Mouse (Mus musculus) heart, embryonic 12.5 days (tissue): Measurements from ENCODE around the gene Gal. TPM values are rescaled to one million over a fixed set of nuclear protein-coding genes. Genes with fewer than 3 reads are reported as not detected.

ENCODE experiments used
- ATAC-seq: fragments of 200-750 bp; cut with Nextera tagmentation; 2 replicates; pipeline ENCODE4 v1.8.0; 2017; ENCODE audit warnings: moderate TSS enrichment, moderate library complexity; ENCODE audit not compliant: insufficient number of reproducible peaks, low FRiP score
- H3K27ac ChIP-seq: fragments of 300-500 bp; sonication (generic); 2 replicates; pipeline ENCODE4 v1.5.1; 2016; ENCODE audit warnings: mild to moderate bottlenecking, moderate library complexity; ENCODE audit not compliant: poor library complexity, severe bottlenecking
- H3K27me3 ChIP-seq: fragments of 300-500 bp; sonication (generic); replicated peaks from 2 replicates; pipeline ENCODE4 v1.6.1; 2016; ENCODE audit warnings: mild to moderate bottlenecking, moderate library complexity
- H3K36me3 ChIP-seq: fragments of 300-500 bp; sonication (generic); 2 replicates; pipeline ENCODE4 v1.6.1; 2016; ENCODE audit warnings: mild to moderate bottlenecking, moderate library complexity
- H3K4me1 ChIP-seq: fragments of 300-500 bp; sonication (generic); replicated peaks from 2 replicates; pipeline ENCODE4 v1.6.1; 2016; ENCODE audit warnings: mild to moderate bottlenecking
- H3K4me2 ChIP-seq: fragments of 300-500 bp; sonication (generic); 2 replicates; pipeline ENCODE4 v1.6.1; 2016; ENCODE audit warnings: mild to moderate bottlenecking, moderate library complexity
- H3K4me3 ChIP-seq: fragments of 300-500 bp; sonication (generic); 2 replicates; pipeline ENCODE4 v1.5.1; 2016; ENCODE audit warnings: mild to moderate bottlenecking
- H3K9ac ChIP-seq: fragments of 300-500 bp; sonication (generic); 2 replicates; pipeline ENCODE4 v1.6.1; 2016; ENCODE audit warnings: mild to moderate bottlenecking, moderate library complexity
- H3K9me3 ChIP-seq: fragments of 300-500 bp; sonication (generic); replicated peaks from 2 replicates; pipeline ENCODE4 v1.6.1; 2016; ENCODE audit warnings: mild to moderate bottlenecking, moderate library complexity
- WGBS: fragments of 180-500 bp; shearing (Covaris S2); methylation state at CpG from one replicate; pipeline ENCODE4 v1.1.7; 2016; 5-methylcytosine and 5-hydroxymethylcytosine counted together
- polyA plus RNA-seq: library from polyadenylated mRNA; unstranded; fragments of >200 nt; fragmentation: Nextera tagmentation; extraction: Ambion mirVana; gene quantifications from 2 replicates; pipeline ENCODE4 v1.2.1, GENCODE M21; 2016

Gal gene
- polyA plus RNA-seq, 1 experiment from 2014 or later = 8.1 TPM

DNA sequence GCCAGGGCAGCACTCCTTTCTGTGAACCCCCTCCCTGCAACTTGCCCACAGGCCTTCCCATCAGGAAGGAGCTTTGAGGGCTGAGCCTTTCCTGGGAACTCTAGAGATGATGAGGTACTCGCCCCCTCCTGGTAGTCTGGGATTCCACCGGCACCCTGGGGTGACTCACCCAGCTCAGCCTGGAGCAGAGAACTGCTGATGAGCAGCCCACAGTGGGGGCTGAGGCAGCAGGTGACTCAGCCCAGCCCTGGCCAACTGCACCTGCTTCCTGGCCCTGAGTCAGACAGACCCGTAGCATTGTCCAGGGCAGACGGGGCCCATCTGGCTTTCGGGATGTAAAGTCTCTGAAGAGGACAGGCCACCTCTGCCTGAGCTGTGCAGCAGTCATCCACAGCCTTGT is 4.9 kb upstream of the Gal start:
- Histone ChIP-seq H3K36me3 (no peaks in the 10 kb centered on the region), H3K27me3 (peaks cover 30% of the 10 kb centered on the region), H3K4me3 (no peak overlapping the region), H3K9me3 (peaks cover 5% of the 10 kb centered on the region; the same call in 1 of the 2 replicates), H3K4me2 (no peak overlapping the region), H3K27ac (no peak overlapping the region), H3K4me1 (peaks cover 7% of the 10 kb centered on the region), H3K9ac (no peak overlapping the region)
- ATAC-seq = no peak; the same call in 1 of the 2 replicates
- WGBS = 60% methylated on average over 5 of the region's 5 CpGs

DNA sequence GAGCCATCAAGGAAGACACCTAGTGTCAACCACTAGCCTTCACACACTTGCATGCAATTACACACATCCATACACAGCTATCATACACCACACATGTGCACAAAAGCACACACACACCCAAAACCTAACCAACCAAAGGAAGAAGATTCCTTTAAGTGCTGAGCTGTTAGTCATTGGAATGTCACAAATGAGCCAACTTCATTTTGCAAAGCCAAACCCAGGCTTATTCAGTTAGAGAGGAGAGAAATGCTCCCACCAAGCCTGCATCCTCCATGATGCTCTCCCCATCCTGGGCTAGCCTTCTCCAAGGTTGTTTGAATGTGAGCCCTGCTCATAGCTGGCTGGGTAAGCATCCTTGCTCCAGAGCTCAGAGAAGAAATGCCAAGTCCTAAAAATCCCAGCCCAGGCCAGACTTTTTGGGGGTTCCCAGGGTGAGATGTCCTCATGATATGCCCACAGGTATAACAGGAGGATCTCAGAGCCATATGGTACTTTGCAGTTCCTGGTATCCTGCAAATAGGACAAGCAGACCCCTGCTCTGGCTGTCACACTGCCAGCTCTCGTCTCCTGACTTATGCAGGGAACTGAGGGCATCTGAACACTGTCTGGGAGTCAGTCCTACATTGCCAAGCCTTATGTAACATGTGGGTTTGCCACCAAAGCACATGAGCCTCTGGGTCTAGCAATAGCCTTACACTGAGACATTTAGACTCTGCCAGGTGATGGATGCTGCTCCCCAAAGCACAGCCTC is 8.6 kb downstream of the Gal start:
- H3K9me3 ChIP-seq = peaks cover 3% of the 10 kb centered on the region; the same call in 1 of the 2 replicates
- no peaks in the 10 kb centered on the region for H3K36me3 ChIP-seq
- peaks cover 26% of the 10 kb centered on the region for H3K27me3 ChIP-seq
- no peak overlapping the region for H3K27ac ChIP-seq
- WGBS = 53% methylated on average over 1 of the region's 1 CpGs
- no peak for ATAC-seq
- H3K4me1 ChIP-seq = peaks cover 17% of the 10 kb centered on the region
- no peak overlapping the region for H3K4me3 ChIP-seq
- no peak overlapping the region for H3K4me2 ChIP-seq
- no peak overlapping the region for H3K9ac ChIP-seq

DNA sequence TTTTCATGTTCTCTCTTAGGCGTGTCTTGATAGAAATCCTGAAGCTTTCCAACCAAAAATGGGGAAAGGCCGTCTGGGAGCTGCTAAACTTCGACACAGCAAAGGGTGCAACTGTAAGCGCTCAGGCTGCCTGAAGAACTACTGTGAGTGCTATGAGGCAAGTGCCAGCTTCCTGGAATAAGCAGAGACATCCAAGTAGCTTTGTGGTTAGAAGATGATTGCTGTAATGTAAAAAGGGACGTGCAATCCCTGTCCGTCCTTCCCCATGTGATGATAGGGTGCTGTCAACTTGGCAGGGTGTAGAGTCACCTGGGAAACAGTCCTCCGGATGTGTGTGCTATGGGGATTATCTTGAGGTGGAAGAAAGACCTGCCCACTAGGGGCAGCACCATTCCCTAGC is 10.3 kb downstream of the Gal start:
- 82% methylated on average over 7 of the region's 7 CpGs for WGBS

DNA sequence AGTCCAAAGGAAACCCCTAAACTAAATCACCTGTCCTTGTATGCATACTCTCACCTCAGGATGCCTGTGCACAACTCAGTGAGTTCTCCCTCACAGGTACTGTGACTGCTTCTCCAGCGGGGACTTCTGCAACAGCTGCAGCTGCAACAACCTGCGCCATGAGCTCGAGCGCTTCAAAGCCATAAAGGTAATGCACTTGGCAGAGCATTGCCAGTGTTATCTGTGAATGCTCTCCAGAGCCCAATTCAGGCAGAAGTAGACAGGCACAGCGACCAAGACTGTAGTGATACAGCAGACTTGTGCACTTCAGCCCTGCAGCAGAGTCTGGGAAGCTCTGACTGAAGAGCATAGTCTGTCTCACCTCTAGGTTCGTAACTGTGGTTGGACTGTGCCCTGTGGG is 12.0 kb downstream of the Gal start:
- WGBS = 63% methylated on average over 6 of the region's 6 CpGs
- Histone ChIP-seq H3K36me3 (no peaks in the 10 kb centered on the region), H3K27me3 (peaks cover 10% of the 10 kb centered on the region; the same call in 1 of the 2 replicates), H3K9ac (no peak overlapping the region), H3K4me3 (no peak overlapping the region), H3K4me1 (peaks cover 17% of the 10 kb centered on the region), H3K4me2 (0 out of 2 replicates have a peak overlapping the region, but pooled peaks have one; percentile 6), H3K9me3 (peaks cover 3% of the 10 kb centered on the region; the same call in 1 of the 2 replicates), H3K27ac (no peak overlapping the region)
- no peak for ATAC-seq

More for the DNA sequence above, 10.3 kb downstream of the Gal start:
- Histone ChIP-seq H3K9ac (no peak overlapping the region), H3K4me2 (no peak overlapping the region), H3K4me1 (peaks cover 17% of the 10 kb centered on the region), H3K27me3 (peaks cover 20% of the 10 kb centered on the region), H3K36me3 (no peaks in the 10 kb centered on the region), H3K4me3 (no peak overlapping the region), H3K27ac (no peak overlapping the region), H3K9me3 (peaks cover 3% of the 10 kb centered on the region; the same call in 1 of the 2 replicates)
- ATAC-seq = no peak

DNA sequence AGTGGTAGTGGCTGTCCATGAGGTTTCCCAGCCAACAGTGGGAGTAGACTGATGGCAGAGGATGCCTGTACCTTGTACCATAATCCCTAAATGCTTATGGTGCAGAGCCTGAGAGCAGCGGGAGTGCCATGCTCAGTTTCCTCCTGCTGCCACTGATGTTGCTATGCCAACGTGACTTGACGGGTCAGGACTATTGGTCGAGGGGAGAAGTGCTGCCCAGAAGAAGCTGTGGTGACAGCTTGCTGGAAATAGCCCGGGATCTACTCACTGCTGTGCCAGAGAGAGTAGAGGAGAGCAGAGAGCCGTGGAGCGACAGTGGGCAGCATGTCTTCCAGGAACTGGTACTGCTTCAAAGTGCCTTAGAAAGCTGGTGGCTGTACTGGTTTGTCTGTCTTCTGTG is 12.4 kb downstream of the Gal start:
- Histone ChIP-seq H3K9me3 (peaks cover 3% of the 10 kb centered on the region; the same call in 1 of the 2 replicates), H3K9ac (no peak overlapping the region), H3K4me2 (0 out of 2 replicates have a peak overlapping the region, but pooled peaks have one; percentile 6), H3K27me3 (peaks cover 10% of the 10 kb centered on the region; the same call in 1 of the 2 replicates), H3K4me3 (no peak overlapping the region), H3K4me1 (peaks cover 21% of the 10 kb centered on the region), H3K36me3 (no peaks in the 10 kb centered on the region), H3K27ac (no peak overlapping the region)
- no peak for ATAC-seq
- 32% methylated on average over 7 of the region's 7 CpGs for WGBS

DNA sequence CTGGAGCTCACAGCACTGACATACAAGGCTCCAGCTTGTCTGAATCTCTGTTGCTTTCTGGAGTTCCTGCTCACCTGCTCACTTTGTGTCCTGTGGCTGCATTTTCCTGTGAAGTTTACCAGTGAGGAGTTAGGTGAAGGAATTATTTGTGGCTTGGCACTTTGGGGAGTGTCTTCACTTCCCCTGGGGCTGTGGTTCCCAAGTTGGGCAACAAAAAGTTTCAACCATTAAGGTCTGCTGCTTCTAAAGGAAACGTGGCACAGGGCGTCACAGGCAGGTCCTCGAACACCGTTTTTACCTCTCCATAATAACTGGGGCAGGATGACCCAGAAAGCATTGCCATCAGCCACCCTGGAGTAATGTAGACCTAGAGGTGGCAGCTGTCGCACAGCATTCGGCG is 12.8 kb downstream of the Gal start:
- Histone ChIP-seq H3K36me3 (no peaks in the 10 kb centered on the region), H3K4me1 (peaks cover 26% of the 10 kb centered on the region), H3K9ac (no peak overlapping the region), H3K4me2 (no peak overlapping the region), H3K27me3 (peaks cover 7% of the 10 kb centered on the region; the same call in 1 of the 2 replicates), H3K9me3 (peaks cover 3% of the 10 kb centered on the region; the same call in 1 of the 2 replicates), H3K27ac (no peak overlapping the region), H3K4me3 (no peak overlapping the region)
- ATAC-seq = no peak
- 66% methylated on average over 7 of the region's 7 CpGs for WGBS

DNA sequence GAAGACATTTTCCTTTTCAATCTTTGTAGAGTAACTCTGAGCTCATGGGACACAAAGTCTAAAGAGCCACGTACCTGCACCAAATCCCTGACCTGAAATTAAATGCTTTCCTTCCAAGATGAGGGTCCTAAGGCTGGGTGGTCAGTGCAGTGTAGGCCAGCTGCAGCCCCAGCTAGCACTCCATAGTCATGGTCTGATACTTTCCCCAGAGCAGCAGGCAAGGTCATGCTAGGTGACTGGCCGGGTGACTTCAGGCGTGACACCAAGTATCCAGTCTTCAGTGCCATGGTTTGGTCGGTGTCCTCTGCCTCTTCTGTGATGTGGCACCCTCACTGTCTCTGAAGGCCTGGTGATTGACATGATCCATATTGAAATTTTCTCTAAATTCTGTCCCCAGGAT is 14.3 kb downstream of the Gal start:
- ATAC-seq = no peak
- WGBS = 87% methylated on average over 4 of the region's 4 CpGs
- peaks cover 34% of the 10 kb centered on the region for H3K4me1 ChIP-seq

DNA sequence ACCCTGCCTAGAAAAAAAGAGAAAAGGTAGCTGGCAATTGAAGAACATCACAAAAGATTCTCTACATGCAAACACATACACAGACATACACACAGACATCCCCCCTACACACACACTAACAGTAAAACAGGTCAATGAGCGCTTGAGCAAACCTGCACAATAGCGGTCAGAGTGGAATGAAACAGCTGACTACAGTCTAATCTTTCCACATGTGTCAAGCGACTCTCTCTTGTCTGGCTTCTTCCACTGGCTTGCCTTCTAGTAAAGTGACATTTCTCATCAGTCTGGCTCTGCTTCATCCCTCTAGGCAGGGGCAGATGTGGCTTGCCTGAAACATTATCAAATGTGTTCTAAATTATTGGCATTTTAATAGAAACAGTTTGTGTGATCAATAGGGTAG is 20.1 kb downstream of the Gal start:
- H3K4me3 ChIP-seq = no peak overlapping the region
- H3K9ac ChIP-seq = no peak overlapping the region
- H3K36me3 ChIP-seq = no peaks in the 10 kb centered on the region
- no peak overlapping the region for H3K4me2 ChIP-seq
- ATAC-seq = no peak
- WGBS = 66% methylated on average over 3 of the region's 3 CpGs
- no peaks in the 10 kb centered on the region for H3K27me3 ChIP-seq
- no peak overlapping the region for H3K27ac ChIP-seq
- H3K4me1 ChIP-seq = peaks cover 39% of the 10 kb centered on the region
- peaks cover 6% of the 10 kb centered on the region for H3K9me3 ChIP-seq

More for the DNA sequence above, 14.3 kb downstream of the Gal start:
- H3K4me2 ChIP-seq = no peak overlapping the region
- H3K9me3 ChIP-seq = peaks cover 3% of the 10 kb centered on the region; the same call in 1 of the 2 replicates
- no peak overlapping the region for H3K27ac ChIP-seq
- H3K36me3 ChIP-seq = no peaks in the 10 kb centered on the region
- H3K4me3 ChIP-seq = no peak overlapping the region
- H3K27me3 ChIP-seq = 0 out of 2 replicates have a peak, but pooled peaks cover 7% of the 10 kb centered on the region
- H3K9ac ChIP-seq = no peak overlapping the region

DNA sequence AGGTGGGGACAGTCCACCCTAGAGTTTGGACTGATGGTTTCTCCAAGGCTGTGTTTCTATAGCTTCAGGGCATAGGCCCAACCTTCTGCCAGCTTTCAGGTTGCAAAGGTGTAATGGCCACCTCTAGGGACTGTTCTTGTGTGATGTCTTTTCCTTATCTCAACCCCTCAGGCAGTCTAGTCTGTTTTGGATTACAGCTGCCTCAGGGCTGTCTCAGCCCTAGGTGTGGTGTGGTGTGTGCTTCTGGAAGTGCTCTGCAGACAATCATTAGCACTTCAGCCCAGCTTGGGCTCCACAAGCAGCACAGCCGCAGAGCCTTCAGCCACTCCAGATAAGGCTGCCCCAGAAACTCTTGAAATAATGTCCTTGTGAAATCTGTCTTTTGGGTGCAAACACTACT is 22.0 kb downstream of the Gal start:
- no peak overlapping the region for H3K4me2 ChIP-seq
- no peaks in the 10 kb centered on the region for H3K27me3 ChIP-seq
- H3K9me3 ChIP-seq = peaks cover 6% of the 10 kb centered on the region
- no peak overlapping the region for H3K4me3 ChIP-seq
- no peaks in the 10 kb centered on the region for H3K36me3 ChIP-seq
- H3K27ac ChIP-seq = peak overlapping the region; percentile 36; the same call in 1 of the 2 replicates
- WGBS = 6% methylated on average over 1 of the region's 1 CpGs
- H3K4me1 ChIP-seq = peaks cover 44% of the 10 kb centered on the region
- no peak overlapping the region for H3K9ac ChIP-seq
- 0 out of 2 replicates have a peak, but pooled peaks have one; percentile 6 for ATAC-seq

DNA sequence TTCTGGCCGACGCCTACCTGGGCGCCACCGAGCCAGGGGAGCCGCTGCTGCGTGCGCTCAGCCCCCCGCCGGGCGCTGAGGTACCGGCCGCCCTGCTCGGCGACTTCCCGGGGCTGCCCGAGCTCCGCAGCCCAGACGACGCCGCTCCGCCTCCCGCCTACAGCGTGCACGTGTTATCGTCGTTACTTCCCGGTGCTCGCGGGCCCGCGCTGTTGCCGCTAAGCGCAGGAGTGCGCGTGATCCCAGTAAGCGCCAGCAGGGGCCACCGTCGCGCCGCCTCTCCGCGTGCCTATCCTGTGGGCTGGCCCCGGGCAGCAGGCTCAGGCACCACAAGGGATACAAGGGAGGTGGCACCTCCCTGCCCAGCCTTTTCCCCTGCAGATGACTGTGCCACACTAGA is 25.3 kb downstream of the Gal start:
- peak overlapping the region; percentile 91 for H3K4me2 ChIP-seq
- no peaks in the 10 kb centered on the region for H3K27me3 ChIP-seq
- under 1% methylated on average over 43 of the region's 43 CpGs for WGBS

DNA sequence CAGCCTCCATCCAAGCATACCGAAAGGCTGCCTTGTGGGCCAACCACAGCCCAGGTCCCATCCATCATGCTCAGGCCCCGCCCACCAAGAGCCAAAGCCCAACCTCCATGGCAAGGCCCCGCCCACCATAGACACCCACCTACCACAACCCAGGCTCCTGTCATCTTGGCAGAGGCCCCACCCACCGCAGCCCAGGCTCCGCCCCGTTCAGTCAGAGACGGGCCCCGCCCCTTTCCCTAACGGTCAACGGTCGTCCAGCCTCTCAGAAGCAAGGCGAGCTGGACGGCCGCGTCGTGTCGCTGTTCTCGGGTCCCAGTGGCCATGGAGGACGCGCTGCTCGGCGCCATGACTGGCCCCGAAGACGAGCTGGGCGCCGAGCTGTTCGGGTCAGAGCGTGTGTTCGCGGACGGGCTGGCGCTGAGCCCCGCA is 25.7 kb downstream of the Gal start, which contains the start of gene Tesmin:
TSS of gene Tesmin (plus strand) at position 229 of the 429 bp plus-strand sequence.
- ATAC-seq = peak; percentile 87
- Histone ChIP-seq H3K9me3 (peaks cover 6% of the 10 kb centered on the region), H3K4me2 (peak within 1 kb of the TSS; percentile 91), H3K36me3 (peaks cover 24% of the 10 kb centered on the region), H3K27ac (no peak within 1 kb of the TSS), H3K9ac (peak within 1 kb of the TSS; percentile 73), H3K27me3 (no peaks in the 10 kb centered on the region), H3K4me1 (peaks cover 22% of the 10 kb centered on the region), H3K4me3 (peak within 1 kb of the TSS; percentile 48)
- 2% methylated on average over 32 of the region's 33 CpGs for WGBS

More for the DNA sequence above, 25.3 kb downstream of the Gal start:
- Histone ChIP-seq H3K36me3 (peaks cover 20% of the 10 kb centered on the region), H3K4me3 (peak overlapping the region; percentile 48), H3K9me3 (peaks cover 6% of the 10 kb centered on the region), H3K4me1 (peaks cover 27% of the 10 kb centered on the region), H3K27ac (no peak overlapping the region), H3K9ac (peak overlapping the region; percentile 73)
- peak; percentile 90 for ATAC-seq
